Mouse (Mus musculus) T-cell, adult 66 days (primary cell): Measurements from ENCODE around the gene Selenon. TPM values are rescaled to one million over a fixed set of nuclear protein-coding genes. Genes with fewer than 3 reads are reported as not detected.

ENCODE experiments used
- total RNA-seq, 2 experiments: library from RNA; stranded (reverse); gene quantifications; 3 replicates in 1 of 2; 4 replicates in 1 of 2; pipeline ENCODE4 v1.2.4; 2023

The Selenon gene
- total RNA-seq: 1 to 10 TPM; 1.1 to 1.7 TPM

DNA sequence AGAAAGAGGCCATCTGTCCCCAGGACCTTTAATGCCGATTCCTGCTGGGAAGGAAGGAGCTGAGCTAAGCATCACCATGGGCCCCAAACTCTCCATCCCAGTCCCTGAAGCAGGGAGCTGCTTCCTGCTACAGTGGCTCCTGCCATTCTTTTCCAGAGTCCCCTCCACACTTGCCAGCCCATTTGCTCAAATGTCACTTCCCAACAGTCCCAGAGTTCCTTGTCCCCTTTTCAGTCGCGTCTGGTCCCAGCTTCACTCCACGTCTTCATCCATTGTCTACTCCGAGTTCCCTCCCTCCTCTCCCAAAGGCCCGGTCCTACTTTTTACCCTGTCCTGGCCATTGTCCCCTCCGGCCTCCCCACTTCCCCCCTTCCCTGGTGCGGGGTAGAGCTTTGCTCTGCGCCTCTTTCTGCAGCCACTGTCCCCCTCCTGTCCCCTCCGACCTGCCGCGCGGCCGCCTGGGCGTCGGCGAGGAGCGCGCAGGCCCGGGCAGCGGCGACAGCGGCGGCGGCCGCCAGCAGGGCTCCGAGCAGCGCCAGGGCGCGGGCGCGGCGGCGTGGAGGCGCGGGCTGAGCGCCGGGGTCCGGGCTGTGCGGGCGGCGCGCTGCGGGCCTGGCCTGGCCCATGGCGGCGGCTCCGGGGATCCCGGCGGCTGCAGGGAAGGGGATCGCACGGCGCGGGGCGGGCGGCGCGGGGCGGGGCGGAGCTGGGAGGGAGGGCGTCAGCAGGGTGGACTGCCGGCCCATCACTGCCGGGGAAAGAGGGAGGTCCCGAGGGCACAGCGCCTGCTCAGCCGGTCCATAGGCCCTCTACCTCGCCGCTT is at the start of gene Selenon:
Selenon (minus strand) TSS at position 673 of the 823 bp plus-strand sequence.

DNA sequence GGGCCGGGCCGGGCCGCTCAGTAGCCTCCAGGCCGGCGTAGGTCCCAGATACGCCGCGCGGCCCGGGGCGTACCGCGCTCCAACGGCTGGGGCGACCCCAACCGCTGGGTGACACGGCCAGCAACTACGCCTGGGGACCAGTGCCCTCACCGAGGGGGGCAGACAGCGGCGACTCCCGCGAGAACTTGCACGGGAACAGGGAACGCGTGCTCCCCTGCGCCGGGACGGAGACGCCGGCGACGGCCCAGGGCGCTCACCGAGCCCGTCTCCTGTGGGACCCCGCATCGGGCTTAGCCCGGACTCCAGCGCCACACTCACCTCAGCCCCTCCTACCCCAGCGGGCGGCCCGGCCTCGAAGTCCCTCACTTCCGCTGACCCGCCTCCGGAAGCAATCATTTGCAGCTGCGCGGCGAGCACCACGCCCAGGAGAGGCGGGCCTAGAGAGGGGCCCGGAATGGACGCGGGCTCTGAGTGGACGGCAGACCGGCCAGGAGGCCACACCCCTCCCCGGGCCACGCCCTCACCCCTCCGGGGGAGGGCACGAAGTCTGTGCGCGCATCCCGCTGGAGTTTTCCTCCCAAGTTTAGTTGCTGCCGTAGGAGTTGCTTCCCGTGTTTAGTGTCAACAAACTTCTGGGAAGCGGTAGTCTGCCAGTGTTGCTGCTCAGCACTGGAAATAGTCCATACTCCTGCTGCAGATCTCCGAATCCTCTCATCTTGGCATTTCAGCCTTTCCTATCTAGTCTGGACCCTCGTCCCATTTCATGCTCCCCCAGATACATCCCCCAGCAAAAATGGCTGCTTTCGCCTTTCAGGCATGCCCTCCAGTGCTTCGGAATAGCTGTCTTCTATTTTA is 16.8 kb downstream of the Selenon start, which contains the start of gene Mtfr1l:
Mtfr1l (minus strand) TSS at position 456 of the 855 bp plus-strand sequence.

GRCm38 (mm10) chr4:134510845-134511411 is 41.0 kb downstream of the Selenon start, which contains the start of gene Aunip:
TSS of gene Aunip (plus strand) at chr4:134510999.

GRCm38 (mm10) chr4:134496595-134497210 is 55.3 kb downstream of the Selenon start, which contains the start of gene Paqr7:
TSS of gene Paqr7 (plus strand) at chr4:134496697.

Other genes starting within 250 kb of the Selenon start
- not detected for gene Trim63, start 237.0 kb downstream of the Selenon start, total RNA-seq
- not detected for gene Slc30a2, start 209.0 kb downstream of the Selenon start, total RNA-seq
- not detected for gene Extl1, start 168.3 kb downstream of the Selenon start, total RNA-seq
- 1 to 10 TPM; 2.6 to 3.2 TPM for gene Pafah2, start 155.8 kb downstream of the Selenon start, total RNA-seq
- 10 to 100 TPM; 32.6 to 50.9 TPM for gene Stmn1, start 83.8 kb downstream of the Selenon start, total RNA-seq
- 10 to 100 TPM; 28.8 to 29.8 TPM for gene Paqr7, start 55.5 kb downstream of the Selenon start, total RNA-seq
- gene Aunip, start 41.2 kb downstream of the Selenon start, total RNA-seq: under 1 TPM in 1 of 2 experiments, not detected in 1; 0.87 TPM
- gene Mtfr1l, start 16.8 kb downstream of the Selenon start, total RNA-seq: 10 to 100 TPM; 49.0 to 50.6 TPM
- 1 to 10 TPM; 7.4 to 8.1 TPM for gene Man1c1, start 152.1 kb upstream of the Selenon start, total RNA-seq
- 10 to 100 TPM; 96.2 to 99.9 TPM for gene Ldlrap1, start 215.9 kb upstream of the Selenon start, total RNA-seq